Mouse (Mus musculus) intestine, embryonic 14.5 days (tissue): Measurements from ENCODE around the gene St3gal5. TPM values are rescaled to one million over a fixed set of nuclear protein-coding genes. Genes with fewer than 3 reads are reported as not detected.
A peak's percentile ranks its signal among the peaks of the same experiment; 100 is the strongest.

Source experiments
- ATAC-seq: fragments of 200-750 bp; cut with Nextera tagmentation; replicated peaks from 2 replicates; pipeline ENCODE4 v1.8.0; 2017; ENCODE audit warnings: low read depth, moderate number of reproducible peaks, moderate TSS enrichment, moderate library complexity; ENCODE audit not compliant: low FRiP score, low TSS enrichment
- DNase-seq: peaks from one replicate; pipeline ENCODE4 v3.0.0-alpha.2; 2018; ENCODE audit warnings: low spot score
- H3K27ac ChIP-seq: fragments of 300-500 bp; sonication (generic); 2 replicates; pipeline ENCODE4 v1.5.1; 2014; ENCODE audit warnings: low read depth, mild to moderate bottlenecking, control low read depth
- H3K27me3 ChIP-seq: fragments of 300-500 bp; sonication (generic); replicated peaks from 2 replicates; pipeline ENCODE4 v1.6.1; 2014; ENCODE audit warnings: low read length, control low read depth; ENCODE audit not compliant: control insufficient read depth, insufficient read depth
- H3K36me3 ChIP-seq: fragments of 300-500 bp; sonication (generic); 2 replicates; pipeline ENCODE4 v1.6.1; 2014; ENCODE audit warnings: low read length, control low read depth; ENCODE audit not compliant: control insufficient read depth, insufficient read depth
- H3K4me1 ChIP-seq: fragments of 300-500 bp; sonication (generic); replicated peaks from 2 replicates; pipeline ENCODE4 v1.6.1; 2014; ENCODE audit warnings: low read length, control low read depth, mixed read lengths; ENCODE audit not compliant: control insufficient read depth, insufficient read depth
- H3K4me2 ChIP-seq: fragments of 300-500 bp; sonication (generic); 2 replicates; pipeline ENCODE4 v1.6.1; 2014; ENCODE audit warnings: low read length
- H3K4me3 ChIP-seq: fragments of 300-500 bp; sonication (generic); 2 replicates; pipeline ENCODE4 v1.5.1; 2014; ENCODE audit warnings: low read depth, low read length, control low read depth, mixed read lengths
- H3K9ac ChIP-seq: fragments of 300-500 bp; sonication (generic); 2 replicates; pipeline ENCODE4 v1.6.1; 2014; ENCODE audit warnings: mild to moderate bottlenecking, low read length
- H3K9me3 ChIP-seq: fragments of 300-500 bp; sonication (generic); 2 replicates; pipeline ENCODE4 v1.6.1; 2016; ENCODE audit warnings: low read length, control low read depth; ENCODE audit not compliant: control insufficient read depth
- WGBS: fragments of 180-500 bp; shearing (Covaris S2); extraction: QIAGEN DNeasy Blood & Tissue Kit; methylation state at CpG from one replicate; pipeline ENCODE4 v1.1.7; 2014; 5-methylcytosine and 5-hydroxymethylcytosine counted together
- polyA plus RNA-seq: library from polyadenylated mRNA; unstranded; fragments of >200 nt; fragmentation: Nextera tagmentation; extraction: Ambion mirVana; gene quantifications from 2 replicates; pipeline ENCODE4 v1.2.1, GENCODE M21; 2014

Gene St3gal5
- polyA plus RNA-seq, 1 experiment from 2014 or later, result 21.5 TPM

DNA sequence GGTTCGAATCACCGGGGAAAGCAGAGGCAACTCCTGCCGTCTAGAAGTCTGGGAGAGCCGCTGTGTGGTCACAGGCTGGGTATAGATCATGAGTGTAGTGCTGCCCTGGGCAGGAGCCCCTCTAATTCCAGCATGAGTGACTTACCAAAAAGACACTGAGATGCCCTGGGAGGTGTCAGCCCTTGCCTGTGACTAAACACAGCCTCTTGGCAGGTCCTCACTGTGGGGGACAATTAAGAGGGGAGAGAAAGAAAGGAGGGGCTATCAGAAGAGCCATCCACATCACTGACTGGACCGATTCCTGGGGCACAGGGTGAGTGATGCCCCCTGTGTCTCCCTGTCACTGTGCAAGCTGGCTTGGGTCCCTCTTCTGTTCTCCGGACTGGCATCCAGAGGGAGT is 89.4 kb downstream of the St3gal5 start:
- DNase-seq (no peak), ATAC-seq (no peak)
- Histone ChIP-seq H3K4me2 (no peak overlapping the region), H3K4me1 (peaks cover 24% of the 10 kb centered on the region; the same call in 1 of the 2 replicates), H3K36me3 (no peaks in the 10 kb centered on the region), H3K27ac (no peak overlapping the region), H3K9ac (no peak overlapping the region), H3K27me3 (no peaks in the 10 kb centered on the region), H3K4me3 (no peak overlapping the region), H3K9me3 (no peaks in the 10 kb centered on the region)
- 81% methylated on average over 6 of the region's 6 CpGs for WGBS

DNA sequence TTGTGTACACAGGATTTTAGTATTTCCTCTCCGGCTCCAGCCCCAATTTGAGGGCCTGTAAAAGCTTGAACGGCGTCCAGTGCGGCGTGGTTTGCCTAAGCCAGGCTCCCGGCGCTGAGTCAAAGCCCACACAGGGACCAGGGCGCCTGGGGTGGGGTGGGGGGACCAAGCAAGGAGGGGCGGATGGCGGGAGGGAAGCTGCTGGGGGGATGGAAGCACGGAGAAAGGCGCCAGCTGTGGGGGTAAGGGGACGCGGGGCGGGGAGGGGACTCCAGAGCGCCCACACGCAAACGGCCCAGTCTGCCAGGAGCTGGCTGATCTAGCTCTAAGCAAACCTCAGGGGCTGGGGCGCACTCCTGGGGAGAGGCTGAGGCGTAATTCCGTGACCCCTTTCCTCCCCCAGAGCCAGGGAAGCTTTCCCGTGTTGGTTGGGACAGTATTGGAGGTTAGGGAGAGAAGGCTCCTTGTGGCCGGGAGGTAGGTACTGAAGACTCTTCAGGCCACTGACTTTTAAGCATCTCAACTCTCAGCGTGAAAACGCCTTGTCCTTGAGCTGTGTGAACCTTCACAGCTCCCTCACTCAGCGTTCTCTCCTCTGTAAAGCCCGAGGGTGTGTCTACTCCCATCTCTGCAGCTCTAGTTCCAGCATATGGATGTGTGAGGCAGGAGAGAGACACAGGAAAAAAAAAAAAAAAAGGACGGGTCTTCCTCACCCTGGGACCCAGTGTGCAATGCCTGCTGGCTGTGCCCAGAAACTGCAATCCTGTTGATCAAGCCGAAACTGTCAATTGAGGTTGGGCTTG is 91.9 kb downstream of the St3gal5 start:
- H3K4me1 ChIP-seq, result peaks cover 24% of the 10 kb centered on the region; the same call in 1 of the 2 replicates
- 3% methylated on average over 29 of the region's 29 CpGs for WGBS
- ATAC-seq (peak; percentile 48; the same call in 1 of the 2 replicates), DNase-seq (peak; percentile 69)
- 0 out of 2 replicates have a peak overlapping the region, but pooled peaks have one; percentile 8 for H3K4me3 ChIP-seq
- peak overlapping the region; percentile 67 for H3K27ac ChIP-seq
- H3K36me3 ChIP-seq, result no peaks in the 10 kb centered on the region
- no peaks in the 10 kb centered on the region for H3K27me3 ChIP-seq
- peak overlapping the region; percentile 16 for H3K9ac ChIP-seq
- peak overlapping the region; percentile 50 for H3K4me2 ChIP-seq
- no peaks in the 10 kb centered on the region for H3K9me3 ChIP-seq

DNA sequence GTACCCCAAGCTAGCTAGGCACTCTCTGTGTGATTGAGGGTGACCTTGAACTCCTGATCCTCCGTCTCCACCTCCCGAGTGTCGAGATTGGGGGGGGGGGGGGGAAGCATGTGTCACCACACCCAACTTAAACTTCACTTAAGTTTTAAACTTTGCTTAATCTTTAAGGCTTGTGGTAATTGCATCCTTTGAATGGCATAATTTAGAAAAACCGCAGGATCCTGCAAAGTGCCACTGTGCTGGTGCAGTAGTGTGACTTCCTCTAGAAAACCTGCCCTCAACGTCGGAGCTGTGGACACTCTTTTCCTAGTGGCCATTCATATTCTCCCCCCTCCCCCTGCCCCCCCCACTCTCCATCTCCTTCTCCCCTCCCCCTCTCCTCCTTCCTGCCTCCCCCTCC is 92.7 kb downstream of the St3gal5 start:
- WGBS, result 26% methylated on average over 6 of the region's 6 CpGs
- Histone ChIP-seq H3K36me3 (no peaks in the 10 kb centered on the region), H3K4me2 (no peak overlapping the region), H3K9ac (no peak overlapping the region), H3K27me3 (no peaks in the 10 kb centered on the region), H3K27ac (no peak overlapping the region), H3K9me3 (no peaks in the 10 kb centered on the region), H3K4me1 (peaks cover 24% of the 10 kb centered on the region; the same call in 1 of the 2 replicates), H3K4me3 (no peak overlapping the region)
- no peak for DNase-seq
- no peak for ATAC-seq

DNA sequence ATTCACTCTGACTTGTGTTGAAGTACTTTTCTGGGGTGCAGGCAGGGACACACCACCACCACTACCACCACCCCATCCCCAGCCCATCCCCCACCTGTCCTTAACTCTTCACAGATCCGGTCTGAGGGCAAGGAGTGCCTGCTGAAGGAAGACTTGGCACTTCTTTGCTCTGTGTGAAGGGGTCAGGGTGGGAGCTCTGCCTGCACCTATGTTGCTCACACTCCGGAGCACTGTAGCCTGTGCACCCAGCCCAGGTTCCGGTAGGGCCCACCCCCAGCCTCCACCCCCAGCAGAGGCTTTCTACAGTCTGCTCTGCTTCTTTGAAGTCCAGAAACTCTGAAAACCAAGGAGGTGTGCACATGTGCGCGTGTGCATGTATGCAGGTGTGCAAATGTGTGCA is 93.2 kb downstream of the St3gal5 start:
- no peaks in the 10 kb centered on the region for H3K36me3 ChIP-seq
- no peak overlapping the region for H3K9ac ChIP-seq
- no peak overlapping the region for H3K27ac ChIP-seq
- no peak overlapping the region for H3K4me2 ChIP-seq
- ATAC-seq (no peak), DNase-seq (no peak)
- H3K27me3 ChIP-seq, result no peaks in the 10 kb centered on the region
- H3K4me3 ChIP-seq, result no peak overlapping the region
- WGBS, result 52% methylated on average over 5 of the region's 5 CpGs
- peaks cover 24% of the 10 kb centered on the region; the same call in 1 of the 2 replicates for H3K4me1 ChIP-seq
- no peaks in the 10 kb centered on the region for H3K9me3 ChIP-seq

DNA sequence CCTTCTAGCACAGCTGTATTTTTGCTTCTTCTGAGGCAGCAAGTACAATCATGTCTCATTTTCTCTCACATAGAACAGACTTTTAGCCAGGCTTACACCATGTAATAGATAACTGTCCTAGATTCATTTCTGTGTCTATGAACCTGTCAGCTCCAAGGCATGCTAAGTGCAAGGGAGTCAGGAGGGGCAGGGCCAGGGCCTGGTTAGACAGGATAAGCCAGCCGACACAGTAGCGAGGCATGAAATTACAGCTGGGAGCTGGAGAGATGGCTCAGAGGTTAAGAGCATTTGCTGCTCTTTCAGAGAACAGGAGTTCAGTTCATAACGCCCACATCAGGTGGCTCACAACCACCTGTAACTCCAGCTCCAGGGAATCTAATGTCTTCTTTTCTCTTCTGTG is 99.3 kb downstream of the St3gal5 start:
- Histone ChIP-seq H3K27ac (no peak overlapping the region), H3K27me3 (no peaks in the 10 kb centered on the region), H3K4me1 (peaks cover 9% of the 10 kb centered on the region), H3K4me2 (no peak overlapping the region), H3K4me3 (no peak overlapping the region), H3K9ac (no peak overlapping the region), H3K36me3 (no peaks in the 10 kb centered on the region), H3K9me3 (no peaks in the 10 kb centered on the region)
- WGBS, result 61% methylated on average over 3 of the region's 3 CpGs
- ATAC-seq (no peak), DNase-seq (no peak)

DNA sequence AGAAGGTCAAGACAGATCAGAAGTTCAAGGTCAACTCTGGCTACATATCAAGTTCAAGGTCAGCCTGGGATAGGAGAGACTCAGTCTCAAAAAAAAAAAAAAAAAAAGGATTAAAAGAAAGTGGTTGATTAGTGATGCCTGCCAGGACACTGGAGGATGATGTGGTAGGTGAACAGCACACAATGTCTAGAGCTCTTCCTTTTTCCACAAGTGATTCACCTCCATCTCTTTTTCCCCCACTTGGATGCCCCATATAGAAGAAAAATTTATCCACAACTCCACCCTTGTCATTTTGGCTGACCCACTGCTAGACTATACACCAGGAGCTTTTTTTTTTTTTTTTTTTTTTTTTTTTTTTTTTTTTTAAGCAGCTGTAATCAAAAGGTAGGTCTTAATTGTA is 100.1 kb downstream of the St3gal5 start:
- peaks cover 9% of the 10 kb centered on the region for H3K4me1 ChIP-seq
- no peak overlapping the region for H3K4me3 ChIP-seq
- H3K9ac ChIP-seq, result no peak overlapping the region
- ATAC-seq, result no peak
- H3K36me3 ChIP-seq, result no peaks in the 10 kb centered on the region
- DNase-seq, result no peak
- no peak overlapping the region for H3K4me2 ChIP-seq
- H3K27me3 ChIP-seq, result no peaks in the 10 kb centered on the region
- H3K27ac ChIP-seq, result no peak overlapping the region
- H3K9me3 ChIP-seq, result no peaks in the 10 kb centered on the region

DNA sequence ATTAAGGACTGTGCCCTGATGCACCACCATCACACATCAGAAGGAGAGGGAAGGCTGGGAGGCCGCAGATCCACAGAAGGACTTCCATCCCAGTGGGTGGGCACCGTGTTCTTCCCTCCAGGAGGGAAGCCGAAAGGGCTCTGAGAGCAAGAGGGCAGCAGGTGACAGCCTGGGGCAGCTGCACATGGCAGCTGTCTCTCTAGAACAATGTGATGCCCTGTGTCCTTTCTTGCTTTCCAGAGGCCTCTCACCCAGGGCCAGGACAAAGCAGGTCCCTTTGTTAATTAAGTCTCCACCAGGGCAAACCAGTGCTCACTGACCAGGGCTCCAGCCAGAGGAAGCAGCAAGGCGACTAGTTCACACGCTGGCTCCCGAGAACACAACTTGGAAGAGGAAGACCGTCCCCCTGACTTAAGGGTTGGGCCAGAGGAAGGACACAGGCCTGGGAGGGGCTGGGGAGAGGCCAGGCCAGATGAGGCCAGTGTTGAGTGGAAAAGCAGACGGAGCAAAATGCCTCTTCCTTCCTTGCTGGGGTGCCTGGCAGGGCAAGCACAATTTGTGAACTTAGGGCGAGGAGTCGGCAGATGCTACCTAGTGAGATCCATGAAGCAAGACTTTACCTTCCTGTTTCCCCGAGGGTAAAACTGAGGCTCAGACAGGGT is 103.3 kb downstream of the St3gal5 start:
- ATAC-seq (no peak), DNase-seq (no peak)
- Histone ChIP-seq H3K36me3 (no peaks in the 10 kb centered on the region), H3K27me3 (no peaks in the 10 kb centered on the region), H3K4me1 (peaks cover 9% of the 10 kb centered on the region), H3K9ac (no peak overlapping the region), H3K4me3 (no peak overlapping the region), H3K27ac (0 out of 2 replicates have a peak overlapping the region, but pooled peaks have one; percentile 5), H3K4me2 (no peak overlapping the region), H3K9me3 (no peaks in the 10 kb centered on the region)
- 56% methylated on average over 11 of the region's 11 CpGs for WGBS

DNA sequence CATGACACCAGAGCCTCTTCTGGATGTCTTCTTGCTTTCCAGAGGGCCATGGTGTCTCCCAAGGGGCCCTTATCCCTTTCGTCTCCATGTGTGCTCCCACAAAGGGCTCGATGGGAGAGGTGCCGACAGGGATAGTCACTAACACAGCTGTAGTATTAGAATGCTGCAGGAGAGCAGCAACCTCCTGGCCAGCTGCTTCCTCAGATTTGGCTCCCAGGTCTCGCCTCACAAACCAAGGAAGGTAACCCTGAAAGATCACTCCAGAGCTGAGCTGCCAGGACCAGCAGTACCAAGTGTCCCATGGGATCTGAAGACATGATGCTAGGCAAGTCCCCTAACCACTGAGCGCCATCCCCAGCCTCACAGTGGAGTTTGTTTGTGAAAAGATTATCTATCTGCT is 105.3 kb downstream of the St3gal5 start:
- Histone ChIP-seq H3K27me3 (no peaks in the 10 kb centered on the region), H3K4me2 (no peak overlapping the region), H3K4me1 (peaks cover 9% of the 10 kb centered on the region), H3K36me3 (no peaks in the 10 kb centered on the region), H3K27ac (no peak overlapping the region), H3K4me3 (no peak overlapping the region), H3K9me3 (no peaks in the 10 kb centered on the region), H3K9ac (no peak overlapping the region)
- 75% methylated on average over 5 of the region's 5 CpGs for WGBS
- DNase-seq (no peak), ATAC-seq (no peak)
